Mouse (Mus musculus) liver, embryonic 14.5 days (tissue): ENCODE measurements around the gene Ebf1.

Source experiments
- CTCF ChIP-seq: IDR thresholded peaks from 2 replicates; pipeline ENCODE4 v1.5.1; 2016; ENCODE audit warnings: antibody characterized with exemption, low read depth, control low read depth
- EP300 ChIP-seq: IDR thresholded peaks from 2 replicates; pipeline ENCODE4 v1.6.1; 2016; ENCODE audit warnings: antibody characterized with exemption, low read depth

GRCm38 (mm10) chr11:44573396-44573795 is 43.7 kb upstream of the Ebf1 start:
- TF ChIP-seq CTCF (no peak), EP300 (no peak)
